Mouse (Mus musculus): ENCODE measurements around the gene Wasf1. TPM values are rescaled to one million over a fixed set of nuclear protein-coding genes. Genes with fewer than 3 reads are reported as not detected.

The Wasf1 gene
- polyA plus RNA-seq, 1 experiment from 2014 or later = 3.2 TPM

- DNase-seq (ENCODE audit: low spot score) = no peak
- ATAC-seq (ENCODE audit: low FRiP score, low TSS enrichment) = no peak
These were observed 13.4 kb downstream of the Wasf1 start for GRCm38 (mm10) chr10:40896656-40897055.

DNA sequence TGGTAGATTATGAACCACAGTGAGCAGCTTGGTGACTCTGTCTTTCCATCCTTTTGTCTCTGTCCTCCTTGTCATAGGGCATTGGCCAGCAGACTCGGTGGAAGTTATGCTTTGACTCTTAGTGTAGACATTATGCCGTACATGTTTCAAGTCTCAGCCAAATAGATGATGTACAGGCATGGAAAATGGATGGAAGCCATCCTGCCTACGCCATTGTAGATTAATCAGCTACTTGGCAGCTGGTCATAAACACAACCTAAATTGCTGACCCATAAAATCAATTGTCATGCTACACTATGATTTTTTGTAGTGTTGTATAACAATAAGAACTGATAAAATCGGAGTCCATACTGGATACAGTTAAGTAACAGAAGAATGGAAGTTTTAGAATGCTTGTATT, 18.5 kb downstream of the Wasf1 start:
- no peak overlapping the region for H3K9ac ChIP-seq (ENCODE audit: low read length)
- no peaks in the 10 kb centered on the region for H3K27me3 ChIP-seq (ENCODE audit: control insufficient read depth, insufficient read depth, low read length)
- ATAC-seq (ENCODE audit: low FRiP score, low TSS enrichment) (no peak), DNase-seq (ENCODE audit: low spot score) (no peak)
- WGBS = 56% methylated on average over 4 of the region's 4 CpGs
- TF ChIP-seq CTCF (IDR thresholded peaks at IDR 0.05; ENCODE audit: low read depth) (no peak), EP300 (optimal IDR thresholded peaks at IDR 0.05) (no peak)
- no peak overlapping the region for H3K4me2 ChIP-seq (replicated peaks; ENCODE audit: low read depth)
- no peaks in the 10 kb centered on the region for H3K4me1 ChIP-seq (replicated peaks; ENCODE audit: control insufficient read depth, insufficient read depth)
- H3K9me3 ChIP-seq (ENCODE audit: control insufficient read depth, low read length) = no peaks in the 10 kb centered on the region
- H3K4me3 ChIP-seq (ENCODE audit: low read depth, low read length) = no peak overlapping the region
- H3K36me3 ChIP-seq (ENCODE audit: control insufficient read depth, insufficient read depth, low read length) = no peaks in the 10 kb centered on the region
- no peak overlapping the region for H3K27ac ChIP-seq (replicated peaks)

More at GRCm38 (mm10) chr10:40896656-40897055, 13.4 kb downstream of the Wasf1 start:
- no peaks in the 10 kb centered on the region for H3K36me3 ChIP-seq (ENCODE audit: control insufficient read depth, insufficient read depth, low read length)
- H3K9ac ChIP-seq (ENCODE audit: low read length) = no peak overlapping the region
- no peaks in the 10 kb centered on the region for H3K4me1 ChIP-seq (replicated peaks; ENCODE audit: control insufficient read depth, insufficient read depth)
- TF ChIP-seq EP300 (optimal IDR thresholded peaks at IDR 0.05) = no peak
- H3K9me3 ChIP-seq (ENCODE audit: control insufficient read depth, low read length) = no peaks in the 10 kb centered on the region
- H3K4me3 ChIP-seq (ENCODE audit: low read depth, low read length) = no peak overlapping the region
- no peak overlapping the region for H3K27ac ChIP-seq (replicated peaks)
- 53% methylated on average over 5 of the region's 5 CpGs for WGBS
- no peak overlapping the region for H3K4me2 ChIP-seq (replicated peaks; ENCODE audit: low read depth)
- H3K27me3 ChIP-seq (ENCODE audit: control insufficient read depth, insufficient read depth, low read length) = no peaks in the 10 kb centered on the region

- WGBS = 90% methylated on average over 1 of the region's 1 CpGs
These were observed 22.9 kb downstream of the Wasf1 start for GRCm38 (mm10) chr10:40906131-40906530.

DNA sequence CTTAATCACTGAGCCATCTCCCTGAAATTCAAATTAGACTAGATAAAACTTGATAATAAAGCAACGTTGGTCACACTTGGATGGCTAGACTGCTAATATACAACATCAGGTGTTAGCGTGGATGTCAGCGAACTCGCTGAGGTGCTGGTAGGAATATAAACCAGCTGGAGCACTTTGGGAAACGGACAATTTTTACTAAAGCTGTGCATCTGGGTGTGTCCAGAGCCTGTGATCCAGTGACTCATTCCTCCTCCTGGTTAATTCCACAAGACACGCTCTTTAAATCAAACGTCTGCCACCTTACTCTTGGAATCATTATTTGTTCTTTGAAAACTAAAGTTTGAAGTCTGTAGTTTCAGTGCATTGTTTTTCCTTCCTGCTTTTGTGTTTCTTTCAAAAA, 23.5 kb downstream of the Wasf1 start:
- ATAC-seq (ENCODE audit: low FRiP score, low TSS enrichment) (no peak), DNase-seq (ENCODE audit: low spot score) (no peak)
- Histone ChIP-seq H3K27me3 (ENCODE audit: control insufficient read depth, insufficient read depth, low read length) (no peaks in the 10 kb centered on the region), H3K4me2 (replicated peaks; ENCODE audit: low read depth) (no peak overlapping the region), H3K9me3 (ENCODE audit: control insufficient read depth, low read length) (no peaks in the 10 kb centered on the region), H3K9ac (ENCODE audit: low read length) (no peak overlapping the region), H3K4me1 (replicated peaks; ENCODE audit: control insufficient read depth, insufficient read depth) (no peaks in the 10 kb centered on the region), H3K4me3 (ENCODE audit: low read depth, low read length) (no peak overlapping the region), H3K27ac (replicated peaks) (no peak overlapping the region), H3K36me3 (ENCODE audit: control insufficient read depth, insufficient read depth, low read length) (no peaks in the 10 kb centered on the region)
- WGBS = 56% methylated on average over 7 of the region's 7 CpGs
- no peak for TF ChIP-seq CTCF (IDR thresholded peaks at IDR 0.05; ENCODE audit: low read depth)
- no peak for TF ChIP-seq EP300 (optimal IDR thresholded peaks at IDR 0.05)

More at GRCm38 (mm10) chr10:40906131-40906530, 22.9 kb downstream of the Wasf1 start:
- ATAC-seq (ENCODE audit: low FRiP score, low TSS enrichment) (no peak), DNase-seq (ENCODE audit: low spot score) (no peak)
- Histone ChIP-seq H3K4me3 (ENCODE audit: low read depth, low read length) (no peak overlapping the region), H3K36me3 (ENCODE audit: control insufficient read depth, insufficient read depth, low read length) (no peaks in the 10 kb centered on the region), H3K27me3 (ENCODE audit: control insufficient read depth, insufficient read depth, low read length) (no peaks in the 10 kb centered on the region), H3K9me3 (ENCODE audit: control insufficient read depth, low read length) (no peaks in the 10 kb centered on the region), H3K9ac (ENCODE audit: low read length) (no peak overlapping the region), H3K4me1 (replicated peaks; ENCODE audit: control insufficient read depth, insufficient read depth) (no peaks in the 10 kb centered on the region), H3K27ac (replicated peaks) (no peak overlapping the region), H3K4me2 (replicated peaks; ENCODE audit: low read depth) (no peak overlapping the region)
- no peak for TF ChIP-seq EP300 (optimal IDR thresholded peaks at IDR 0.05)
- no peak for TF ChIP-seq CTCF (IDR thresholded peaks at IDR 0.05; ENCODE audit: low read depth)

- no peak overlapping the region for H3K9ac ChIP-seq (ENCODE audit: low read length)
- WGBS = 14% methylated on average over 2 of the region's 2 CpGs
- TF ChIP-seq CTCF (IDR thresholded peaks at IDR 0.05; ENCODE audit: low read depth) (no peak), EP300 (optimal IDR thresholded peaks at IDR 0.05) (no peak)
- ATAC-seq (ENCODE audit: low FRiP score, low TSS enrichment) (no peak), DNase-seq (ENCODE audit: low spot score) (no peak)
- no peaks in the 10 kb centered on the region for H3K4me1 ChIP-seq (replicated peaks; ENCODE audit: control insufficient read depth, insufficient read depth)
- H3K4me2 ChIP-seq (replicated peaks; ENCODE audit: low read depth) = no peak overlapping the region
- H3K9me3 ChIP-seq (ENCODE audit: control insufficient read depth, low read length) = no peaks in the 10 kb centered on the region
- no peak overlapping the region for H3K4me3 ChIP-seq (ENCODE audit: low read depth, low read length)
- H3K36me3 ChIP-seq (ENCODE audit: control insufficient read depth, insufficient read depth, low read length) = no peaks in the 10 kb centered on the region
- H3K27ac ChIP-seq (replicated peaks) = no peak overlapping the region
- no peaks in the 10 kb centered on the region for H3K27me3 ChIP-seq (ENCODE audit: control insufficient read depth, insufficient read depth, low read length)
These were observed 25.3 kb downstream of the Wasf1 start for GRCm38 (mm10) chr10:40908580-40908979.

DNA sequence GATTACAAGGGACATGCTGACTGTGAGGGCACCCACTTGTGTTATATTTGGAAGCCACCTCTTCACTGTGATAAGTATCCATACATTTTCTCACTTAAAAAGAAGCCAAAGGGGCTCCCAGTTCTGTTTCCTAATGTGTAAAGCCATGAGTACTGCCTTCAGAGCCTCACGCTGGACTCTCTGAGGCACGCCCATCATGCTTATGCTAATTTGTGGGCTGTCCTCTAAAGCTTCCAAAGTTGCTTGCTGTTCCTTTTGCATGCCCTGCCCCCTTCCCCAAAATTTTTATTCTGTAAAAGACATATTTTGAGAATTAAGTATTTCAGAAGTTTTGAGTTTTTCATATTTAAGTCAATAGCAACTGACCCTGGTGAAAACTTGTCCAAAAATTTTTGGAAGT, 27.5 kb downstream of the Wasf1 start:
- Histone ChIP-seq H3K27me3 (ENCODE audit: control insufficient read depth, insufficient read depth, low read length) (no peaks in the 10 kb centered on the region), H3K4me2 (replicated peaks; ENCODE audit: low read depth) (no peak overlapping the region), H3K4me3 (ENCODE audit: low read depth, low read length) (no peak overlapping the region), H3K36me3 (ENCODE audit: control insufficient read depth, insufficient read depth, low read length) (no peaks in the 10 kb centered on the region), H3K4me1 (replicated peaks; ENCODE audit: control insufficient read depth, insufficient read depth) (no peaks in the 10 kb centered on the region), H3K9ac (ENCODE audit: low read length) (no peak overlapping the region), H3K9me3 (ENCODE audit: control insufficient read depth, low read length) (no peaks in the 10 kb centered on the region), H3K27ac (replicated peaks) (no peak overlapping the region)
- ATAC-seq (ENCODE audit: low FRiP score, low TSS enrichment) = no peak
- 62% methylated on average over 2 of the region's 2 CpGs for WGBS
- no peak for DNase-seq (ENCODE audit: low spot score)
- no peak for TF ChIP-seq EP300 (optimal IDR thresholded peaks at IDR 0.05)
- no peak for TF ChIP-seq CTCF (IDR thresholded peaks at IDR 0.05; ENCODE audit: low read depth)
